Mouse (Mus musculus) CH12.LX (cell line): Measurements from ENCODE around the gene Prdm2.

ENCODE experiments used
- CHD2 ChIP-seq: IDR thresholded peaks from 2 replicates; pipeline ENCODE4 v1.6.1; 2011; ENCODE audit warnings: low read length, improper control_type of control experiment
- CTCF ChIP-seq, 2 experiments: IDR thresholded peaks in 1 of 2; conservative IDR thresholded peaks in 1 of 2; 2 replicates each; pipeline ENCODE4 v1.5.1; 2011 to 2012; ENCODE audit warnings: low read depth in 2 of 2, low read length in 2 of 2, improper control_type of control experiment in 1 of 2, inconsistent platforms in 1 of 2, mild to moderate bottlenecking in 1 of 2, moderate library complexity in 1 of 2
- ETS1 ChIP-seq: conservative IDR thresholded peaks from 2 replicates; pipeline ENCODE4 v1.6.1; 2012; ENCODE audit warnings: low read depth, mild to moderate bottlenecking, inconsistent platforms, low read length, improper control_type of control experiment, moderate library complexity
- MAFK ChIP-seq: IDR thresholded peaks from 2 replicates; pipeline ENCODE4 v1.6.1; 2011; ENCODE audit warnings: low read length, improper control_type of control experiment; ENCODE audit not compliant: insufficient replicate concordance
- NELFE ChIP-seq: IDR thresholded peaks from 2 replicates; pipeline ENCODE4 v1.6.1; 2011; ENCODE audit warnings: low read depth, low read length, improper control_type of control experiment
- POLR2A ChIP-seq: IDR thresholded peaks from 2 replicates; pipeline ENCODE4 v1.6.1; 2011; ENCODE audit warnings: low read depth, mild to moderate bottlenecking, improper control_type of control experiment, low read length
- POLR2AphosphoS2 ChIP-seq: IDR thresholded peaks from 2 replicates; pipeline ENCODE4 v1.6.1; 2011; ENCODE audit warnings: low read depth, low read length, improper control_type of control experiment
- RAD21 ChIP-seq: IDR thresholded peaks from 2 replicates; pipeline ENCODE4 v1.6.1; 2011; ENCODE audit warnings: low read depth, mild to moderate bottlenecking, low read length, improper control_type of control experiment, moderate library complexity
- SIN3A ChIP-seq: IDR thresholded peaks from 2 replicates; pipeline ENCODE4 v1.6.1; 2012; ENCODE audit warnings: low read length, improper control_type of control experiment, inconsistent platforms
- UBTF ChIP-seq: IDR thresholded peaks from 2 replicates; pipeline ENCODE4 v1.6.1; 2012; ENCODE audit warnings: low read depth, mild to moderate bottlenecking, inconsistent platforms, low read length, improper control_type of control experiment, moderate library complexity
- ZC3H11A ChIP-seq: IDR thresholded peaks from 2 replicates; pipeline ENCODE4 v1.6.1; 2012; ENCODE audit warnings: low read depth, mild to moderate bottlenecking, inconsistent platforms, low read length, improper control_type of control experiment

GRCm38 (mm10) chr4:143239615-143240201 lies 26.9 kb upstream of the Prdm2 start:
- TF ChIP-seq NELFE (no peak), SIN3A (no peak), UBTF (no peak), CTCF (conservative IDR thresholded peaks at IDR 0.05 in 1 of 2, IDR thresholded peaks at IDR 0.05 in 1 of 2; ENCODE audit: low read depth in 2 of 2, low read length in 2 of 2) (no peak), ETS1 (no peak), CHD2 (no peak), MAFK (no peak), POLR2A (no peak), RAD21 (no peak), ZC3H11A (no peak), POLR2AphosphoS2 (no peak)
